Mouse (Mus musculus): ENCODE results near the gene Lsp1. TPM values are rescaled to one million over a fixed set of nuclear protein-coding genes. Genes with fewer than 3 reads are reported as not detected.
A peak's percentile ranks its signal among the peaks of the same experiment; 100 is the strongest.

Lsp1 gene
- polyA plus RNA-seq, 1 experiment from 2014 or later, result 99.6 TPM

DNA sequence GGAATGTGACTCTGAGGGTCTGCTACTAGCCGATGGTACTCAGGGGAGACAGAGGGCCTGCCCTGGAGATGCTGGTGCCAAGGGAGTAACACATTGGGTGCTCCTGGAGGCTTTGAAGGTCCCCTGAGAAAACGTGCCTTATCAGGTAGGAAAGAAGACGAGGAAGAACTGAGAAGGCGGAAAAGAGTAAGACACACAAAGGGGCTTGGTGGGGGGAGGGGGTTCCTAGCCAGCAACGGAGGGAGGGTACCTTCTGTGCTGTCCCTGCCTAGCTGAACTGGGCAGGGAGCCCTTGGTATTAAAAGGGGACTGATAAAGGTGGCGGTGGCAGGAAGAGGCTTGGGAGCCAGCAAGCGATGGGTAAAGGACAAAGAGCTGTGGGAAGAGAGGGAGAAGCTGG lies 15.0 kb downstream of the Lsp1 start:
- no peak for TF ChIP-seq CTCF (IDR thresholded peaks at IDR 0.05; ENCODE audit: low read depth)
- H3K4me3 ChIP-seq (ENCODE audit: low read depth, low read length), result peak overlapping the region; percentile 36
- H3K27me3 ChIP-seq (ENCODE audit: insufficient read depth, low read length), result no peaks in the 10 kb centered on the region
- no peak for ATAC-seq (ENCODE audit: insufficient read depth)
- no peaks in the 10 kb centered on the region for H3K9me3 ChIP-seq (ENCODE audit: low read depth, low read length)
- peak overlapping the region; percentile 97 for H3K27ac ChIP-seq (ENCODE audit: low read depth)
- 0 out of 2 replicates have a peak, but pooled peaks cover 4% of the 10 kb centered on the region for H3K36me3 ChIP-seq (ENCODE audit: insufficient read depth)
- WGBS, result 47% methylated on average over 7 of the region's 7 CpGs
- peaks cover 30% of the 10 kb centered on the region for H3K4me1 ChIP-seq (ENCODE audit: insufficient read depth)
- DNase-seq, result no peak
- H3K9ac ChIP-seq, result peak overlapping the region; percentile 62
- peak overlapping the region; percentile 61 for H3K4me2 ChIP-seq

DNA sequence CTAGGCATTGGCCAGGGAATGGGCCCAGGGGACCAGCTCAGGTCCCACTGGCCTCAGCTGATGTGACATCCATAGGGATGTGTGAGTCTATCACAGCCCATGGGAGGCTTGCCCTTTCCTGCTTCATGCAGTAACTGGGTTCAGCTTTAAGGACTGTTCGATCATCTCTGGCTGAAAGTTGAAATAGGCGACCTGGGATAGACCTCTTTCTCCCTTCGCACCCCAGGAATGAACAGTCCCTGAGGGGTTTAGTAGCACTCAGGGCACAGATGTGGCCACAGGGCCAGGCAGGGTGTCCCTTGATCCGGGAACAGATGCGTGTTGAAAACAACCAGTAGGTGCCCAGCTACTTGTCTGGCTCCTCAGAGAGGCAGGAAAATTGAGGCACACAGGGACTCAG lies 15.7 kb downstream of the Lsp1 start:
- WGBS, result 78% methylated on average over 5 of the region's 5 CpGs
- peak overlapping the region; percentile 62 for H3K9ac ChIP-seq
- H3K27me3 ChIP-seq (ENCODE audit: insufficient read depth, low read length), result no peaks in the 10 kb centered on the region
- H3K4me1 ChIP-seq (ENCODE audit: insufficient read depth), result peaks cover 31% of the 10 kb centered on the region
- DNase-seq (no peak), ATAC-seq (ENCODE audit: insufficient read depth) (no peak)
- no peak for TF ChIP-seq CTCF (IDR thresholded peaks at IDR 0.05; ENCODE audit: low read depth)
- H3K4me3 ChIP-seq (ENCODE audit: low read depth, low read length), result peak overlapping the region; percentile 36
- peak overlapping the region; percentile 97 for H3K27ac ChIP-seq (ENCODE audit: low read depth)
- no peaks in the 10 kb centered on the region for H3K9me3 ChIP-seq (ENCODE audit: low read depth, low read length)
- H3K4me2 ChIP-seq, result peak overlapping the region; percentile 61
- 0 out of 2 replicates have a peak, but pooled peaks cover 4% of the 10 kb centered on the region for H3K36me3 ChIP-seq (ENCODE audit: insufficient read depth)

DNA sequence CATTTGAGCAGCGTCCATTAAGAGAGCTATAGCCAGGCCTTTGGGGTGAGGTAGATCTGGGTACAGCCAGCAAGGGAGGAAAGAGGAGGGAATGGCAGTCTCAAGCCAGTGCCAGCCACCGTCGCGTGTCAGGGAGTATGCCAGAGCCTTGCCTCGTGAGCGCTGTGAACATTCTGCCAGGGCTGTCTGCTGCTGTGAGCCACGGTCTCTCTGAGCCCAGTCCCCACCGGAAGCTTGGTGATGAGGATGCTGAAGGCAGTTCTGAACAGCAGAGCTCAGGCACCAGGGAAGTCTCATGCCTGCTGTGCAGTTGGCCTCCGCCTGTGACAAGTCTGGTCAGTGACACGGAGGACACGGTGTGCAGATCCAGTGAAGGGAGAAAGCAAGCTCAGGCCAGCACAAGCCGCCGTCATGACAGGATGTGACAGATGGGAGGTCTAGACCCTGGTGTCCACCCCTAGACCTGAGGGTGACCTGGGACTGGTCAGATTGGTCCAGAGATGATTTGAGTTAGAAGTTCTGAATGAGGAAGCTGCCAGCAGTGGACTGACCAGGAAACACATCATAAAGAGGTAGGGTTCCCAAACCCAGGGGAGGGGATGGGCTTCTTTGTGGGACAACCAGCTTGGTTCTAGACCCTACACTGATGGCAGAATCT lies 16.3 kb downstream of the Lsp1 start:
- DNase-seq (no peak), ATAC-seq (ENCODE audit: insufficient read depth) (no peak)
- H3K4me1 ChIP-seq (ENCODE audit: insufficient read depth), result peaks cover 34% of the 10 kb centered on the region
- H3K9ac ChIP-seq, result peak overlapping the region; percentile 62
- peak overlapping the region; percentile 56 for H3K27ac ChIP-seq (ENCODE audit: low read depth)
- peak overlapping the region; percentile 61 for H3K4me2 ChIP-seq
- no peaks in the 10 kb centered on the region for H3K27me3 ChIP-seq (ENCODE audit: insufficient read depth, low read length)
- TF ChIP-seq CTCF (IDR thresholded peaks at IDR 0.05; ENCODE audit: low read depth), result no peak
- 0 out of 2 replicates have a peak, but pooled peaks cover 4% of the 10 kb centered on the region for H3K36me3 ChIP-seq (ENCODE audit: insufficient read depth)
- 71% methylated on average over 13 of the region's 13 CpGs for whole genome bisulfite sequencing
- H3K4me3 ChIP-seq (ENCODE audit: low read depth, low read length), result peak overlapping the region; percentile 36
- no peaks in the 10 kb centered on the region for H3K9me3 ChIP-seq (ENCODE audit: low read depth, low read length)

DNA sequence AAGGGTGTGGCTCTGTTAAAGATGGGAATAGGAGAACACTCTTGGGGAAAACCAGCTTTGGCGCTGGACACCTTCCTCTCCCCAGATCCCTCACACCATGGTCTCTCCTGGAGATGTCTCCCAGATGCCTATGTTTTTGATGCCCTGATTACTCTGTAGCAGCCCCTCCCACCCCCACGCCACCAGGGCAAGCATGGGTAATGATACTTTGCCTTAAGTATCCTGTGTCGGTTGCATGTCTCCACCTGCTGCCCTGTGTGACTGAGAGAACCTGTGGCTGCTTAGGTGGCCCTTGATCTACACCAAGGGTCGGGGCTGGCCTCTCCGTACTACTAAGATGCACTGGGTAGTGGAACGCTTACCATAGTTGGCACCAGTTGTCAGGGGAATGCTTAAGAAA lies 17.4 kb downstream of the Lsp1 start:
- WGBS, result 82% methylated on average over 6 of the region's 6 CpGs
- H3K27ac ChIP-seq (ENCODE audit: low read depth), result peak overlapping the region; percentile 4; the same call in 1 of the 2 replicates
- 0 out of 2 replicates have a peak, but pooled peaks cover 4% of the 10 kb centered on the region for H3K36me3 ChIP-seq (ENCODE audit: insufficient read depth)
- peak overlapping the region; percentile 36 for H3K4me3 ChIP-seq (ENCODE audit: low read depth, low read length)
- H3K9ac ChIP-seq, result no peak overlapping the region
- no peaks in the 10 kb centered on the region for H3K9me3 ChIP-seq (ENCODE audit: low read depth, low read length)
- H3K4me1 ChIP-seq (ENCODE audit: insufficient read depth), result peaks cover 38% of the 10 kb centered on the region
- H3K27me3 ChIP-seq (ENCODE audit: insufficient read depth, low read length), result no peaks in the 10 kb centered on the region
- TF ChIP-seq CTCF (IDR thresholded peaks at IDR 0.05; ENCODE audit: low read depth), result no peak
- ATAC-seq (ENCODE audit: insufficient read depth), result no peak
- no peak for DNase-seq
- H3K4me2 ChIP-seq, result peak overlapping the region; percentile 61

DNA sequence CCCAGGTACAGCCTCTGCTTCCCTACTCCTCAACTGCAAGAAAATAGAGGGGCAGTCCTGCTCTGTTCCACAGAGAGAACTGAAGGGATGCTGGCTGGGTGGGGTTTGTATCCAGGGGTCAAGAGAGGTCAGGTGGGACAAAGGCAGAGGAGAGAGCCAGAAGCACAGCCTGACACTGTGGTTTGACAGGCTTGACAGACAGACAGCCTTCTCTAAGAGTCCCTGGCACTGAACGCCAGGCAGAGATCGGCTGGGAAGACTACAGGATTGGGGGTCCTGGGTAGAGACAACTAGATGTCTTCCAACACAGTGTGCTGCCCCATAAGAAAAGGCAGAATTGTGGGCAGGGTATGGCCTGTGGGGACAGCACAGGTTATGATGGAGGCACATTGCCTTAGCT lies 18.0 kb downstream of the Lsp1 start:
- Histone ChIP-seq H3K27me3 (ENCODE audit: insufficient read depth, low read length) (no peaks in the 10 kb centered on the region), H3K9ac (no peak overlapping the region), H3K4me1 (ENCODE audit: insufficient read depth) (peaks cover 39% of the 10 kb centered on the region), H3K36me3 (ENCODE audit: insufficient read depth) (0 out of 2 replicates have a peak, but pooled peaks cover 4% of the 10 kb centered on the region), H3K27ac (ENCODE audit: low read depth) (peak overlapping the region; percentile 76), H3K9me3 (ENCODE audit: low read depth, low read length) (no peaks in the 10 kb centered on the region), H3K4me2 (peak overlapping the region; percentile 61), H3K4me3 (ENCODE audit: low read depth, low read length) (peak overlapping the region; percentile 9; the same call in 1 of the 2 replicates)
- ATAC-seq (ENCODE audit: insufficient read depth), result no peak
- no peak for TF ChIP-seq CTCF (IDR thresholded peaks at IDR 0.05; ENCODE audit: low read depth)
- WGBS, result 82% methylated on average over 2 of the region's 2 CpGs
- DNase-seq, result no peak

DNA sequence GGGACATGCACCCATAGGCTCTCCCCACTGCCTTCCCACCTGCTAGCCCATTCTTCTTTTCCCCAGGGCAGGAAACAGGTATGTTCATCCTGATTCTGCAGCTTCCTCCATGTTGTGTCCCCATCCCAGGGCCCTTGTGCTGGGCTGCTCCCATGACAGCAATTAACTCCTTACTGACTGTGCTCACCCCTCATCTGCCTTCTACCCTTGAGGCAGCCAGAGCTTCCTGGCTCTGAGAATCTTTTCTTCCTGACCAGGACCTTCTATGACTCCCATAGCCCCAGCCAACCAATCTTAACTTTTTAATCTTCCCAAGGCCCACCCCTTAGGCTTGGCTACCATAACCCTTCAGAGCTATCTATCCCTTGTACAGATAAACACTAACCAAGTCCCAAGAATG lies 18.7 kb downstream of the Lsp1 start:
- 0 out of 2 replicates have a peak overlapping the region, but pooled peaks have one; percentile 61 for H3K4me2 ChIP-seq
- DNase-seq (no peak), ATAC-seq (ENCODE audit: insufficient read depth) (no peak)
- H3K36me3 ChIP-seq (ENCODE audit: insufficient read depth), result peaks cover 8% of the 10 kb centered on the region; the same call in 1 of the 2 replicates
- H3K27me3 ChIP-seq (ENCODE audit: insufficient read depth, low read length), result no peaks in the 10 kb centered on the region
- no peak for TF ChIP-seq CTCF (IDR thresholded peaks at IDR 0.05; ENCODE audit: low read depth)
- H3K27ac ChIP-seq (ENCODE audit: low read depth), result peak overlapping the region; percentile 98; the same call in 1 of the 2 replicates
- H3K9ac ChIP-seq, result no peak overlapping the region
- H3K4me3 ChIP-seq (ENCODE audit: low read depth, low read length), result no peak overlapping the region
- H3K4me1 ChIP-seq (ENCODE audit: insufficient read depth), result peaks cover 39% of the 10 kb centered on the region
- no peaks in the 10 kb centered on the region for H3K9me3 ChIP-seq (ENCODE audit: low read depth, low read length)

DNA sequence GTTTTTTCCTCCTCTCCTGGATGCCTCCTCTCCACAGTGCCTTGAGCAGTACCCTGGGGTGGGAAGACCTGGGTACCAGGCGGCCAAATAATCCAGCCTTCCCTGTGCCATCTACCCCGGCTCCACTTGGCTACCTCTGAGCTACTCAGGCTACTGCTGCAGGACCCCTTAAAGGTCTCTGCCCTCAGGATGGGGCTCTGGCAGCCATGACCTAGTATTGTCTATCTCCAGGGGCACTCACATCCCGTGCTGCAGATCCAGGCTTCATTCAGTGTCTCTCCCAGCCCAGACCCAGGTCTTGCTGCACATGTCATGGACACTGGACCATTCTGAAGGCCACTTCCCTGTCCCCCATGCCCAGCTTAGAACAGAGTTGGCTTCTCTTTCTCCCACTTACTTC lies 19.3 kb downstream of the Lsp1 start:
- Histone ChIP-seq H3K9ac (no peak overlapping the region), H3K4me1 (ENCODE audit: insufficient read depth) (peaks cover 39% of the 10 kb centered on the region), H3K9me3 (ENCODE audit: low read depth, low read length) (no peaks in the 10 kb centered on the region), H3K36me3 (ENCODE audit: insufficient read depth) (peaks cover 14% of the 10 kb centered on the region; the same call in 1 of the 2 replicates), H3K27ac (ENCODE audit: low read depth) (peak overlapping the region; percentile 98), H3K4me3 (ENCODE audit: low read depth, low read length) (no peak overlapping the region), H3K27me3 (ENCODE audit: insufficient read depth, low read length) (no peaks in the 10 kb centered on the region), H3K4me2 (peak overlapping the region; percentile 59; the same call in 1 of the 2 replicates)
- DNase-seq (no peak), ATAC-seq (ENCODE audit: insufficient read depth) (no peak)
- 91% methylated on average over 3 of the region's 3 CpGs for WGBS
- no peak for TF ChIP-seq CTCF (IDR thresholded peaks at IDR 0.05; ENCODE audit: low read depth)
